Mouse (Mus musculus) E14TG2a.4 (cell line): ENCODE data around the gene Tmem213.

Experiments used
- CTCF ChIP-seq: conservative IDR thresholded peaks from 2 replicates; pipeline ENCODE4 v1.5.1; 2014; ENCODE audit warnings: low read length
- NANOG ChIP-seq: IDR thresholded peaks from 2 replicates; pipeline ENCODE4 v1.6.1; 2014; ENCODE audit warnings: borderline replicate concordance, low read length, mixed read lengths

GRCm38 (mm10) chr6:38160556-38160955 is 51.5 kb downstream of the Tmem213 start:
- TF ChIP-seq CTCF = no peak
- no peak for TF ChIP-seq NANOG
